Mouse (Mus musculus) retina, postnatal 1 day (tissue): Measurements from ENCODE around the gene Gnpat.

Source experiments
- DNase-seq: peaks from one replicate; pipeline ENCODE4 v3.0.0-alpha.2; 2012

Gene Gnpat

DNA sequence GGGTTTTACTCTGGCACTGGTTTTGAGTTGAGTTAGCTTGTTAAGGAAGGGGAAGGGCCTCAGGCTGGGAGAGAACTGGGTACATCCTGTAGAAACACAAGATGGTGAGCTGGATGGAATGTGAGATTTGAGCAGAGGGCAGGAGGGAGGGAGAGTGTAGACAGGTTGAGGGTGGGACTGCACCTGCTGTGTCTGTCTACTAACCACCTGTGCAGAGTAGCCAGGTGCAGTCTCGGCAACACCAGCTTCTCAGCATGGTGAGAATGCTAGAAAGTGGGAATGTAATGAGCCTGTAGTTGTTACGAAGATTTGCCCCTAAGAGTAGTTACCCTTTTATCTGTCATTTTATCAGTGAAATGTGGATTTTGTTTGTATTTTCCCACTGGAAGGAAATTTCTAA, 42.6 kb downstream of the Gnpat start:
- no peak for DNase-seq

GRCm38 (mm10) chr8:124909936-124910335, 47.1 kb downstream of the Gnpat start:
- no peak for DNase-seq

- DNase-seq = no peak
These were observed 47.5 kb downstream of the Gnpat start for GRCm38 (mm10) chr8:124910349-124910748.

DNA sequence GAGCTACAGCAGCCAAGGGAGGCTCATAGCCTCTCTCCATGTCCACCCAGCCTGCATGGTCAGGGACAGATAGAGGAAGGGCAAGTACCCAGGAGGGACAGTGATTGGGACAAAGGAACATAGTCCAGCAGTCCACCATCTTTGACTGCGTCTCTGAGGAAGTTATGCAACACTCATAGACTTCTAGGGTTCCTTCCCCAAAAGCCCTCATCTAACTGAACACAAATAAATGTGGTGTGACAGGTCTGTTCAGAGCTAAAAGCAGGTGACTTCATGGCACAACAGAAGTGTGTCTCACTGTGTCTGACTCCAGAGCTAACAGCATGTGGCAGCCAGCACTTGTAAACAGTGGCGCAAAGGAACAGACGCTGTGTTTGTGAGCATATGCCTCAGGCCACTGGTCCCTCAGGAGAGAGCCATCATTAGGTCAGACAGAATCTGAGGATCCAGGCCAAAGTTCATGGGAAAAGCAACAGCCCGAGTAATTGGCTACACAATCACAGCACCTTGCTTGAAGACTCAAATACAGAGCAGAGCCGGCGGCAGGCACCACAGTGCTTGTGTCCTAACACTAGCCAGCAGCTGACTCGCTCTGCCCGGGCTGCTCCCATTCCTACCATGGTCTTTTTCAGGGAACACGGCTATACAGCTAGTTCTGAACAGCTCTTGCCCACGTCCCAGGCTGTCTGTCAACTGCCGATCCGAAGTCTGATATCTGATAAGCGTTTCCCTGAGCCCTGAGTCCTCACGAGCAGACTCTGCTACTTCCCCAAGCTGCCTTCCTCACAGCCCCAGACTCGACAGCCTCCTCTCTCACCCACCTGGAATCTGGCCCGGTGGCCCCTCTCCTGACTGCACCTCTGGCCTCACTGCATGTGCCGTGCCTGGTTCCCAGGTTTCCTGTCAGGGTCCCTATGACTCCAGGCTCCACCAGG, 49.4 kb downstream of the Gnpat start:
- peak; percentile 56 for DNase-seq

DNA sequence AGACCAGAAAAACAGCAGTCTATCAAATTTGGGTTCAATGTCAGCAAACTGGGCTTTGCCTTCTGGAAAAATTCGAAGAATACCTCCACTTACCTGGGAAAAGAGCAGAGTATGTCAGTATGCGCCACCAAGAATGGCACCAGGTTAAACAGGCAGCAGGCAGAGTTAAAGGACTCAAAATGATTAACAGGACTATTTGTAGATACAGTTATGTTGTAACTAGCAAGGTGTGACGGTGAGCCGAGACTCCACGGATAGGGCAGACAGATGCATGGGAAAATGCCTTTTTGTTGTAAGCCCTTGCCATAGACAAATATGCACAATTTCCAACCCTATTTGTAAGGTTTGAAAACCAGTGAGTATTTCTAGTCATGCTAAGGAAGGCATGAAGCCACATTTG, 51.2 kb downstream of the Gnpat start:
- no peak for DNase-seq

DNA sequence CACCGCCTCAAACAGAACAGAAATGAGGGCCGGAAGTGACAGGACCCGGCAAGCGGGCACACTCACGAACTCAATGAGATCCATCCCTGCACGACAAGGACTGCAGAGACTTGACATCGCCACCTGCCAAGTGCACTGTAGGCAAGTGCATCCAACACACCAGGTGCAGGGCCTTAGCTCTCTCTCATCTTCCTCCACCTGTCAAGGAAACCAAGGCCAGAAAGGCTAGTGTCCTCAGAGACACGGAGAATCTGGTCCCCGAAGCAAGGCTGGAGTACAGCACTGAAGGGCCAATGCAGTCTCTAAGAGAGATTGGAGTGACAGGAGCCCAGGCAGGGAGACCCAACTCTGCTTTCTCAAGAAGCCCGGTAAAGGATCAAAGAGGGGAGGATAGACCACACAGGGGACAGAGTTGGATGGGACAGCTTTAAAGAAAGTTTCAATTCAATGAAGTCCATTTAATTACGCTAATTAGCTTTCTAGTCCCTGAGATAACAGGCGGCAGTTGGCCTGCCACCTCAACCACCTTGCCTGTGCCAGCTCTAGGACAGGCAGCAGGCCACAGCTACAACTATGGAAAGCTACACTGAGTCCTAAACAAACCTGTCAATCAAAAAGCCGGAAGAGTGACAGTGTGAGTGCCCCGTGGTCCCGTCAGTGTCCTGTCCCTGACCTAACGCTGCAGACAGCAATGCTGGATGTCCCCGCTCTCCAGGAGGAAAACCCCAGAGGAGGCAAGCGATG, 55.1 kb downstream of the Gnpat start:
- DNase-seq = no peak

DNA sequence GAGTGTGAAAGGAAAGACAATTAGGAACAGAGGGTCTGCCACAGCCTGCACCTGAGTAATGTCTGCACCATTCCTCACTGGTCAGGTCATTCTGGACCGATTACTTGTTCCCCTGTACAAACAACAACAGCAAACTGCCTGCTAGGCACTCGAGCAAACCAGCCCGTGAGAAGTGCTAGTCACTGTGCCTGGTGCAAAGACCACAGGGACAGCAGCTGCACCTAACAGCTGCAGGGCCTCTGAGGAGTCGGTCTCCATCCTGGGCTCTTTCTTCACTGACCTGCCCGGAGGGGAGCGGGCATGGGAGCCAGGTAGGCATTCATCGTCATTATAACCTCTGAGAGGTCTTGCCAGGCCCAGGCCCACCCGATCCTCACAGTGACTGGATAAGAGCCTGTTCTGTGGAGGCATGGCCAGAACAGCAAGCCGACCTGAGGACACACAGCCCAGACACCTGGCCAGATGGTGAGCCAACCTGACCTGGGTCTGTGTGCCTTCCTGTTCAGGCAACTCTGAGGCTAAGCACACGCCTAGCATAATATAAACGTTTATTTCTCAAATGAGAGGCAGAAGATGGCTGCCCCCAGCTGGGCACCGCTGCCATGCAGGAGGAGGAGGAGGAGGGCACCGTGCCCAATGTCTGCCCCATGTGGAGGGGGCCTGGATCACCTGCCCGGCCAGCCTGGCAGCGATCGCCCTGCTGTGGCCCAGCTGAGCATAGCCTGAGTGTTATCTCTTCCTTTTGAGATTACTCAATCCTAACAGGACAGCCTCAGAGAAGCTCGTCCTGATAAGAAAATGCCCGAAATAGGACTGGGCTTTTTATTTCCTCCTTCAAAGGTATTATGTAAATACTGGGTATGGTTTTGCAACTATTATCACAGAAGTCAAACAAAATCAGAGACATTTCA, 58.8 kb downstream of the Gnpat start:
- no peak for DNase-seq

GRCm38 (mm10) chr8:124922490-124923089, 59.8 kb downstream of the Gnpat start:
- DNase-seq = no peak

DNA sequence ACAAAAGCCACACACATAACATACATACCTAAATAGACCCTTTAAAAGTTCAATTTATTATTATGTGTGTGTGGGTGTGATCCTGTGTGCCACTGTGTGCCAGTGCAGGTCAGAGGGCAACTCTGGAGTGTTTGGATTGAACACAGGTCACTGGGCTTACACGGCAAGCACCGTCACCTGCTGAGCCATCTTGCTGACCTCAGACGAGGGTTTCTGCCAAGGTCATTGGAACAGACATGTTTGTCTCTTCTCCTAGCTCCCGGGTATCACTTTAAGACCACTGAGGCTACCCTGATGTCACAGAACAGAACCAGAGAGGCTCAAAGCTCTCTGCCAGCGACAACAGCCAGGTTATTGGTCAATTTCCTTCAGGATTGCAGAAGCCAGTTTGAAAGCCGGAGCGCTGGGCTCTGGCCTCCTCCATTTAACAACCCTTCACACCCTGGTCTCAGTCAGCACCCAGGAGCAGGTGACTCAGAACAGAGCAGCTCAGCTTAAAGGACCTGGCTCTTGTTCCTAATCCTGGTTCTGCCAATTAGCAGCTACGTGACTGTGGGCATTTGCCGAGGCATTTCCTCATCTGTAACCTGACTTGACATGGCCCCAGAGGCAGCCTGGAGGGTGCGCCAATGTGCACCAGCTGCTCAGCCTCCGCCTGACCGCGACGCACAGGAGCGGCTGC, 61.3 kb downstream of the Gnpat start:
- peak; percentile 38 for DNase-seq

DNA sequence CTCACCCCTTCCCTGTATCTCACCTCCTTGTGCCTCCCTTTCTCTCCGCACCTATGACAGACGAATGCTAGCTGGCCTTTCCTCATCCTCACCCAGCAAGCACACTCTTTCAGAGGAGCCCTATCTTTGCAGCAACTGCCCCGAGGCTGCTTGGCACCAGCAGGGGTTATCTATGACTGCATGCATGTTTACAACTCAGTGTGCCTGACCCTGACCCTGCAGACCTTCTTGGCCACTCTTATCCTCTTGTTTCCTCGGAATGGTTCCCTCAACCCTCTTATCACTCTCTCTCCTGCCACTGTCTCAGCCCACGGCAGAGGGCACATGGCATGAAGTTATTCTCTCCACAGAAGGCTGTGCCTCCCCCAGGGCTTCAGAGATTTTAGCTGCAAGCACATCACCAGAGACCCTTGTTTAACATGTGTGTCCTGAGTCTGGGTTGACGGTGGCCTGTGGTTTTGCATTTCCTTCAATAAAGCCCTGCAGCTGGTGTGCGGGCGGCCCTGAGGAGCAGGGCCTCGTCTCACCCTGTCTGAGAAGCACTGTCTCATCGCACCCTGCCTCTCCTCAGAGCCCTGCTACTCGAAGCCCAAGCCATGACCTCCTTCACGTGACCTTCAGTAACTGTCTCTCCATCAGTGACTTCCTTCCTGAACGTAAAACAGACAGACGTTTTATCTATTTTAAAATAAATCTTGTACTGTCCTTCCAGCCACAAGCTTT, 62.9 kb downstream of the Gnpat start:
- DNase-seq = no peak

DNA sequence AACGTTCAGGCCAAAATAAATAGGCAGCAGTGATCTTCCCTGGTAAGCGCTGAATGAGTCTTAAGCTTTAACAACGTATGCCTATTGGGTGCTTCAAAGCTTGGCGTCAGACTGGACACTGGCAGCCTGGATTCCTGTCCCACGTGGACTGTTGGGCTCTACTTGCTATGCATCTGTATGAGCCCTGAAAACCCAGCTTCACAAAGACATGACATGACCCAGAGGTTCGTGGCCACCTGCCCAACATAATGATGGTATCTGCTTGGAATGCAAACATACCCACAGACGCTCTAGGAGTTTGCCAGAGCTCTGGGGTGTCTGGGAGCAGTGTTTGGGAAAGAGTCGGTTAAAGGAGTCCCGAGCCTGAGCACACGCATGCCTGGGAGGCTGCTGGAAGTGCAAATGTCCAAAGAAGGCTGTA, 63.5 kb downstream of the Gnpat start:
- DNase-seq = no peak

GRCm38 (mm10) chr8:124929006-124929405, 66.2 kb downstream of the Gnpat start:
- DNase-seq = no peak

- DNase-seq = no peak
These were observed 67.3 kb downstream of the Gnpat start for GRCm38 (mm10) chr8:124930086-124930485.

DNA sequence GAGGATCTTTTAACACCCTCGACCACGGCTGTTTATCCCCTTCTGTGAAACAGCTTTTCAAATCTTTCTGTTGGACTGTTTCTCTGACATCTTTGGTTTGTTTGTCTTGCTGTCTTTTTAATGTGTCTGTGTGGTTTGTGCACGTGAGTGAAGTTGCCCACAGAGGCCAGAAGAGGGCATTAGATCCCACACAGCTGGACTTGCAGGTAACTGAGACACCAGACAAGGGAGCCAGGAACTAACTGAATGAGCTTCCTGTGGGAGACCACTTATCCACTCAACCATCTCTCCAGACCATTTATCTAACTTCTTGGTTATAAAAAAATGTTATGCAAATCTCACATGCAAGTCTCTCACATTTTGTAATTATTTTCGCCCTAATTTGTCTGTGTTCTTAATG, 67.8 kb downstream of the Gnpat start:
- DNase-seq = no peak

- DNase-seq = no peak
These were observed 69.6 kb downstream of the Gnpat start for GRCm38 (mm10) chr8:124932435-124932834.

GRCm38 (mm10) chr8:124935116-124935515, 72.3 kb downstream of the Gnpat start:
- DNase-seq = no peak

GRCm38 (mm10) chr8:124936699-124937098, 73.9 kb downstream of the Gnpat start:
- DNase-seq = no peak

GRCm38 (mm10) chr8:124937293-124937692, 74.5 kb downstream of the Gnpat start:
- no peak for DNase-seq
